Mouse (Mus musculus): ENCODE results near the gene Rora.

DNA sequence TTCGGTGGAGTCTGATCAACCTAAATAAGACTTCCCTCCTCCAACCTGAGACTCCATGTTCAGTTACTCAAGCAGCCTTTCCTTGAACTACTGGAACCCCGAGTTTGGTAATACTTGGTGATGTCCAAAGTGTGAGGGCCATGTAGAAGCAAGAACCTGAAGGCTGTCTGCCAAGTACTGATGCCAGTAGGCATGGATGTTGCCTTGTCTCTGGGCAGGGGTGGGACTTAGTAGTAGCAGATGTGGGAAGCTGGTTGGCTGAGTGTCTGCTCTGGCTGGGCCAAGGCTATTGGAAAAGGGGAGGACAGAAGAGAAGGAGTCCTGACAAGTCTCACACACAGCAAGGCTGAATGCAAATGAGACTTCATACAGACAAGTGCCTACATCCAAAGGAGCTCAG lies 154.1 kb downstream of the Rora start:
- TF ChIP-seq CTCF (IDR thresholded peaks at IDR 0.05; ENCODE audit: control insufficient read depth, insufficient read depth, low read length) (no peak), POLR2A (IDR thresholded peaks at IDR 0.05; ENCODE audit: borderline replicate concordance, control insufficient read depth, low read depth, low read length) (no peak)
